Mouse (Mus musculus) erythroblast, embryonic 14.5 days (primary cell): Measurements from ENCODE around the gene Lrmda. TPM values are rescaled to one million over a fixed set of nuclear protein-coding genes. Genes with fewer than 3 reads are reported as not detected.

Experiments
- H3K27me3 ChIP-seq: 2 replicates; pipeline ENCODE4 v1.6.1; 2012; ENCODE audit warnings: inconsistent platforms; ENCODE audit not compliant: control insufficient read depth
- H3K36me3 ChIP-seq: 2 replicates; pipeline ENCODE4 v1.6.1; 2012; ENCODE audit warnings: mild to moderate bottlenecking, inconsistent platforms; ENCODE audit not compliant: control insufficient read depth
- H3K4me1 ChIP-seq: 2 replicates; pipeline ENCODE4 v1.6.1; 2012; ENCODE audit warnings: inconsistent platforms; ENCODE audit not compliant: control insufficient read depth
- H3K4me3 ChIP-seq: replicated peaks from 2 replicates; pipeline ENCODE3; 2012; ENCODE audit warnings: moderate library complexity, mild to moderate bottlenecking, inconsistent platforms
- H3K9me3 ChIP-seq: 2 replicates; pipeline ENCODE4 v1.6.1; 2012; ENCODE audit warnings: low read length, inconsistent platforms, mixed read lengths; ENCODE audit not compliant: control insufficient read depth
- GATA1 ChIP-seq: IDR thresholded peaks from 2 replicates; pipeline ENCODE4 v1.6.1; 2012; ENCODE audit warnings: low read length, inconsistent platforms, mixed read lengths
- TAL1 ChIP-seq: IDR thresholded peaks from 3 replicates; pipeline ENCODE4 v1.6.1; 2012; ENCODE audit warnings: low read length, inconsistent platforms, mixed read lengths
- polyA plus RNA-seq: library from polyadenylated mRNA; stranded (reverse); fragments of >175 nt; gene quantifications from 2 replicates; pipeline ENCODE4 v1.2.3, GENCODE M21; 2012

Lrmda gene
- polyA plus RNA-seq, 1 experiment = not detected

DNA sequence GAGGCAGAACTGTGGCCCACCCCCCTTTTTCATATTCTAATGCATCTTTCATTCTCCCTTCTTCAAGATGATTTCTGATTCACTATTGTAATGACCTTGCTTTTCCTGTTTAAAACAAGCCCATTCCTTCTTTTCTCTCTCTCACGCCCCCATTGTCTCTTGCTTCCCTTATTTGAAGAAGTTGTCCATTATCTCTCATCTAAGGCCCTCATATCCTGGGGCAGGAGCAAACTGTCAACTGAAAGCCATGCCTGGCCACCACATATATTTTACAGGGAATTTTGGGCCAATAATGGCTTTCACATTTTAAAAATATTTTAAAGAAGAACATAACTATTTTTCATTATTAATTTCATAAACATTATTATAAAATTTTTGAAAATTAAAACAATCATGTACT, 391.3 kb downstream of the Lrmda start:
- H3K27me3 ChIP-seq = no peaks in the 10 kb centered on the region
- H3K4me1 ChIP-seq = no peaks in the 10 kb centered on the region
- H3K36me3 ChIP-seq = no peaks in the 10 kb centered on the region
- no peaks in the 10 kb centered on the region for H3K9me3 ChIP-seq
- no peak overlapping the region for H3K4me3 ChIP-seq
- no peak for TF ChIP-seq TAL1
- TF ChIP-seq GATA1 = no peak

DNA sequence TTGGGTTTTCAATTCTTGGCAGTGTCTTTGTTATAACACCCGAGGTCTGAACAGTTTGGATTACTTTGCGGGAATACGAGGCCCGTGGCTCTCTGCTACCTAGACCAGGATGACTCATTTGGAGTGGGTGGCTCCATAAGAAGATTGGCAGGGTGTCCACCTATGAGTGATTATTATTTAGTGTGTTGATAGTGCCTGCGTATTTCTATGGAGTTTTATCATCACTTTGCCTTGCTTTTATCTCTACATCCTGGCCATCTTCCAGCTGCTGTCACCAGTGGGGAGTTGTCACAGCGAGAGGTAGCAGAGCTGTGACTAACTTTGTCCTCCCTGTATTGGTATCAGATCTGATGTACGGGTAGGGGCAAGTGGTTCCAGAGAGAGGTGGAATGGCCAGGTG, 393.7 kb downstream of the Lrmda start:
- no peaks in the 10 kb centered on the region for H3K4me1 ChIP-seq
- H3K9me3 ChIP-seq = no peaks in the 10 kb centered on the region
- no peaks in the 10 kb centered on the region for H3K36me3 ChIP-seq
- TF ChIP-seq TAL1 = no peak
- no peak for TF ChIP-seq GATA1
- no peaks in the 10 kb centered on the region for H3K27me3 ChIP-seq
- H3K4me3 ChIP-seq = no peak overlapping the region

GRCm38 (mm10) chr14:22417706-22418105, 398.2 kb downstream of the Lrmda start:
- Histone ChIP-seq H3K27me3 (no peaks in the 10 kb centered on the region), H3K36me3 (no peaks in the 10 kb centered on the region), H3K9me3 (no peaks in the 10 kb centered on the region), H3K4me1 (no peaks in the 10 kb centered on the region), H3K4me3 (no peak overlapping the region)
- no peak for TF ChIP-seq TAL1
- TF ChIP-seq GATA1 = no peak

DNA sequence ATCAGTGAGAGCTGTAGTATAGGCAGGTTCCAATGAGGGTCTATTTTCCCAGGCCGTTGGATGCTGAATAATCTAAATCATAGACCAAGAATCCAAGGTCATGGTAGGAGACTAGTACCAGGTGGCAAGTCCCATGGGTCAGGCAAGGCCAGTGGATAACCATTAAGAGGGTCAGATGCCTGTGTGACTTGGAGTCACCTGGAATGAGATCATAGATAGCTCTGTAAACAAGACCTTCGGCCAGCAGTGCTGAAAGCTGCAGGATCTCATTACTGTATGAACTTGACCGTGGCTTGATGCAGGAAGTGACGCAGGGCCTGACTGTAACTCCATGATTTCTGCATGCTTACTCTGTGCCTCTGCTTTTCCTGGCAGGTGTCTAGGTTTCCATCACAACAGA, 402.2 kb downstream of the Lrmda start:
- H3K36me3 ChIP-seq = no peaks in the 10 kb centered on the region

GRCm38 (mm10) chr14:22425018-22425534, 405.6 kb downstream of the Lrmda start:
- TF ChIP-seq GATA1 = no peak
- TF ChIP-seq TAL1 = no peak
- no peak overlapping the region for H3K4me3 ChIP-seq
- H3K36me3 ChIP-seq = no peaks in the 10 kb centered on the region
- no peaks in the 10 kb centered on the region for H3K27me3 ChIP-seq
- H3K9me3 ChIP-seq = no peaks in the 10 kb centered on the region
- H3K4me1 ChIP-seq = no peaks in the 10 kb centered on the region

More for the DNA sequence above, 402.2 kb downstream of the Lrmda start:
- Histone ChIP-seq H3K27me3 (no peaks in the 10 kb centered on the region), H3K4me3 (no peak overlapping the region), H3K9me3 (no peaks in the 10 kb centered on the region), H3K4me1 (no peaks in the 10 kb centered on the region)
- TF ChIP-seq TAL1 (no peak), GATA1 (no peak)

- Histone ChIP-seq H3K9me3 (no peaks in the 10 kb centered on the region), H3K4me1 (no peaks in the 10 kb centered on the region), H3K27me3 (no peaks in the 10 kb centered on the region), H3K36me3 (no peaks in the 10 kb centered on the region), H3K4me3 (no peak overlapping the region)
- no peak for TF ChIP-seq GATA1
- no peak for TF ChIP-seq TAL1
Observed at GRCm38 (mm10) chr14:22435441-22435840, 415.9 kb downstream of the Lrmda start.

GRCm38 (mm10) chr14:22435860-22436377, 416.4 kb downstream of the Lrmda start:
- Histone ChIP-seq H3K36me3 (no peaks in the 10 kb centered on the region), H3K4me3 (no peak overlapping the region), H3K4me1 (no peaks in the 10 kb centered on the region), H3K27me3 (no peaks in the 10 kb centered on the region), H3K9me3 (no peaks in the 10 kb centered on the region)
- TF ChIP-seq GATA1 (no peak), TAL1 (no peak)

- no peaks in the 10 kb centered on the region for H3K9me3 ChIP-seq
- no peaks in the 10 kb centered on the region for H3K36me3 ChIP-seq
- no peaks in the 10 kb centered on the region for H3K4me1 ChIP-seq
- no peak overlapping the region for H3K4me3 ChIP-seq
- no peaks in the 10 kb centered on the region for H3K27me3 ChIP-seq
- TF ChIP-seq GATA1 = no peak
Observed at GRCm38 (mm10) chr14:22440341-22440999, 421.0 kb downstream of the Lrmda start.

GRCm38 (mm10) chr14:22441859-22442447, 422.4 kb downstream of the Lrmda start:
- no peak for TF ChIP-seq TAL1
- H3K4me3 ChIP-seq = no peak overlapping the region
- no peaks in the 10 kb centered on the region for H3K4me1 ChIP-seq
- no peaks in the 10 kb centered on the region for H3K36me3 ChIP-seq
- no peaks in the 10 kb centered on the region for H3K9me3 ChIP-seq
- no peaks in the 10 kb centered on the region for H3K27me3 ChIP-seq
